Mouse (Mus musculus): ENCODE results near the gene Lsg1. TPM values are rescaled to one million over a fixed set of nuclear protein-coding genes. Genes with fewer than 3 reads are reported as not detected.

The Lsg1 gene
- polyA plus RNA-seq, 1 experiment from 2014 or later: 67.3 TPM

GRCm38 (mm10) chr16:30528386-30528785 is 59.0 kb downstream of the Lsg1 start:
- Histone ChIP-seq H3K4me2 (no peak overlapping the region), H3K36me3 (ENCODE audit: insufficient read depth) (peaks cover 13% of the 10 kb centered on the region; the same call in 1 of the 2 replicates), H3K4me3 (ENCODE audit: low read depth, low read length) (no peak overlapping the region), H3K9me3 (ENCODE audit: low read depth, low read length) (no peaks in the 10 kb centered on the region), H3K9ac (no peak overlapping the region), H3K27ac (ENCODE audit: low read depth) (no peak overlapping the region), H3K4me1 (ENCODE audit: insufficient read depth) (no peaks in the 10 kb centered on the region), H3K27me3 (ENCODE audit: insufficient read depth, low read length) (no peaks in the 10 kb centered on the region)
- no peak for TF ChIP-seq CTCF (IDR thresholded peaks at IDR 0.05; ENCODE audit: low read depth)
- WGBS: 77% methylated on average over 8 of the region's 8 CpGs
- no peak for ATAC-seq (ENCODE audit: insufficient read depth)
- no peak for DNase-seq

GRCm38 (mm10) chr16:30527889-30528288 is 59.5 kb downstream of the Lsg1 start:
- ATAC-seq (ENCODE audit: insufficient read depth) (no peak), DNase-seq (no peak)
- no peak overlapping the region for H3K4me2 ChIP-seq
- H3K27me3 ChIP-seq (ENCODE audit: insufficient read depth, low read length): no peaks in the 10 kb centered on the region
- H3K9me3 ChIP-seq (ENCODE audit: low read depth, low read length): no peaks in the 10 kb centered on the region
- H3K4me1 ChIP-seq (ENCODE audit: insufficient read depth): no peaks in the 10 kb centered on the region
- H3K4me3 ChIP-seq (ENCODE audit: low read depth, low read length): no peak overlapping the region
- no peak overlapping the region for H3K9ac ChIP-seq
- H3K27ac ChIP-seq (ENCODE audit: low read depth): no peak overlapping the region
- WGBS: 74% methylated on average over 2 of the region's 2 CpGs
- TF ChIP-seq CTCF (IDR thresholded peaks at IDR 0.05; ENCODE audit: low read depth): no peak
- H3K36me3 ChIP-seq (ENCODE audit: insufficient read depth): peaks cover 13% of the 10 kb centered on the region; the same call in 1 of the 2 replicates

GRCm38 (mm10) chr16:30525756-30526155 is 61.6 kb downstream of the Lsg1 start:
- Histone ChIP-seq H3K36me3 (ENCODE audit: insufficient read depth) (peaks cover 20% of the 10 kb centered on the region; the same call in 1 of the 2 replicates), H3K9ac (no peak overlapping the region), H3K4me2 (no peak overlapping the region), H3K4me1 (ENCODE audit: insufficient read depth) (no peaks in the 10 kb centered on the region), H3K4me3 (ENCODE audit: low read depth, low read length) (no peak overlapping the region), H3K9me3 (ENCODE audit: low read depth, low read length) (no peaks in the 10 kb centered on the region), H3K27ac (ENCODE audit: low read depth) (no peak overlapping the region), H3K27me3 (ENCODE audit: insufficient read depth, low read length) (no peaks in the 10 kb centered on the region)
- WGBS: 77% methylated on average over 14 of the region's 14 CpGs
- ATAC-seq (ENCODE audit: insufficient read depth) (no peak), DNase-seq (no peak)
- TF ChIP-seq CTCF (IDR thresholded peaks at IDR 0.05; ENCODE audit: low read depth): no peak

- no peak for ATAC-seq (ENCODE audit: insufficient read depth)
- no peaks in the 10 kb centered on the region for H3K27me3 ChIP-seq (ENCODE audit: insufficient read depth, low read length)
- no peak overlapping the region for H3K4me3 ChIP-seq (ENCODE audit: low read depth, low read length)
- H3K4me1 ChIP-seq (ENCODE audit: insufficient read depth): no peaks in the 10 kb centered on the region
- H3K4me2 ChIP-seq: no peak overlapping the region
- peaks cover 20% of the 10 kb centered on the region; the same call in 1 of the 2 replicates for H3K36me3 ChIP-seq (ENCODE audit: insufficient read depth)
- TF ChIP-seq CTCF (IDR thresholded peaks at IDR 0.05; ENCODE audit: low read depth): no peak
- no peak for DNase-seq
- WGBS: 93% methylated on average over 6 of the region's 6 CpGs
- no peaks in the 10 kb centered on the region for H3K9me3 ChIP-seq (ENCODE audit: low read depth, low read length)
- H3K27ac ChIP-seq (ENCODE audit: low read depth): no peak overlapping the region
- no peak overlapping the region for H3K9ac ChIP-seq
Measured at GRCm38 (mm10) chr16:30524481-30524880, 62.9 kb downstream of the Lsg1 start.

- Histone ChIP-seq H3K4me2 (no peak overlapping the region), H3K27me3 (ENCODE audit: insufficient read depth, low read length) (no peaks in the 10 kb centered on the region), H3K9ac (no peak overlapping the region), H3K27ac (ENCODE audit: low read depth) (no peak overlapping the region), H3K9me3 (ENCODE audit: low read depth, low read length) (no peaks in the 10 kb centered on the region), H3K4me3 (ENCODE audit: low read depth, low read length) (no peak overlapping the region), H3K36me3 (ENCODE audit: insufficient read depth) (peaks cover 13% of the 10 kb centered on the region; the same call in 1 of the 2 replicates), H3K4me1 (ENCODE audit: insufficient read depth) (peaks cover 7% of the 10 kb centered on the region; the same call in 1 of the 2 replicates)
- 64% methylated on average over 10 of the region's 10 CpGs for WGBS
- DNase-seq (no peak), ATAC-seq (ENCODE audit: insufficient read depth) (0 out of 2 replicates have a peak, but pooled peaks have one; percentile 26)
- TF ChIP-seq CTCF (IDR thresholded peaks at IDR 0.05; ENCODE audit: low read depth): no peak
Measured at GRCm38 (mm10) chr16:30522253-30522940, 65.0 kb downstream of the Lsg1 start.

GRCm38 (mm10) chr16:30521147-30521546 is 66.2 kb downstream of the Lsg1 start:
- DNase-seq: no peak
- TF ChIP-seq CTCF (IDR thresholded peaks at IDR 0.05; ENCODE audit: low read depth): peak; percentile 33; the same call in 1 of the 2 replicates

GRCm38 (mm10) chr16:30520361-30520823 is 67.0 kb downstream of the Lsg1 start:
- Histone ChIP-seq H3K9me3 (ENCODE audit: low read depth, low read length) (no peaks in the 10 kb centered on the region), H3K4me1 (ENCODE audit: insufficient read depth) (peaks cover 7% of the 10 kb centered on the region; the same call in 1 of the 2 replicates), H3K9ac (no peak overlapping the region), H3K36me3 (ENCODE audit: insufficient read depth) (peaks cover 13% of the 10 kb centered on the region; the same call in 1 of the 2 replicates), H3K4me3 (ENCODE audit: low read depth, low read length) (no peak overlapping the region), H3K4me2 (peak overlapping the region; percentile 49), H3K27ac (ENCODE audit: low read depth) (no peak overlapping the region), H3K27me3 (ENCODE audit: insufficient read depth, low read length) (no peaks in the 10 kb centered on the region)
- no peak for ATAC-seq (ENCODE audit: insufficient read depth)
- WGBS: 12% methylated on average over 9 of the region's 9 CpGs
- TF ChIP-seq CTCF (IDR thresholded peaks at IDR 0.05; ENCODE audit: low read depth): peak; percentile 86
- peak; percentile 94 for DNase-seq

More at GRCm38 (mm10) chr16:30521147-30521546, 66.2 kb downstream of the Lsg1 start:
- WGBS: 61% methylated on average over 3 of the region's 3 CpGs
- peaks cover 13% of the 10 kb centered on the region; the same call in 1 of the 2 replicates for H3K36me3 ChIP-seq (ENCODE audit: insufficient read depth)
- H3K9ac ChIP-seq: no peak overlapping the region
- no peaks in the 10 kb centered on the region for H3K27me3 ChIP-seq (ENCODE audit: insufficient read depth, low read length)
- no peaks in the 10 kb centered on the region for H3K9me3 ChIP-seq (ENCODE audit: low read depth, low read length)
- H3K4me1 ChIP-seq (ENCODE audit: insufficient read depth): peaks cover 7% of the 10 kb centered on the region; the same call in 1 of the 2 replicates
- no peak for ATAC-seq (ENCODE audit: insufficient read depth)
- no peak overlapping the region for H3K4me3 ChIP-seq (ENCODE audit: low read depth, low read length)
- no peak overlapping the region for H3K4me2 ChIP-seq
- H3K27ac ChIP-seq (ENCODE audit: low read depth): no peak overlapping the region

All from lung, embryonic 14.5 days (tissue).